Mouse (Mus musculus) olfactory bulb, adult 2 months (tissue): ENCODE measurements around the gene Inava. TPM values are rescaled to one million over a fixed set of nuclear protein-coding genes. Genes with fewer than 3 reads are reported as not detected.

Source experiments
- H3K27ac ChIP-seq: fragments of 200-500 bp; 2 replicates; pipeline ENCODE4 v1.5.1; 2012; ENCODE audit warnings: low read depth, low read length; ENCODE audit not compliant: insufficient read depth
- H3K4me1 ChIP-seq: fragments of 200-500 bp; 2 replicates; pipeline ENCODE4 v1.6.1; 2012; ENCODE audit warnings: low read length; ENCODE audit not compliant: control insufficient read depth, insufficient read depth
- H3K4me3 ChIP-seq: fragments of 200-500 bp; 2 replicates; pipeline ENCODE4 v1.5.1; 2012; ENCODE audit warnings: mild to moderate bottlenecking, low read depth, low read length, moderate library complexity; ENCODE audit not compliant: insufficient read depth
- CTCF ChIP-seq: fragments of 200-500 bp; IDR thresholded peaks from 2 replicates; pipeline ENCODE4 v1.5.1; 2012; ENCODE audit warnings: low read depth, mild to moderate bottlenecking, low read length, moderate library complexity; ENCODE audit not compliant: insufficient read depth
- POLR2A ChIP-seq: fragments of 200-500 bp; IDR thresholded peaks from 2 replicates; pipeline ENCODE4 v1.6.1; 2012; ENCODE audit warnings: mild to moderate bottlenecking, low read depth, low read length, moderate library complexity; ENCODE audit not compliant: insufficient read depth
- WGBS: fragments of 180-500 bp; shearing (Covaris S2); methylation state at CpG from one replicate; pipeline ENCODE4 v1.1.7; 2018; 5-methylcytosine and 5-hydroxymethylcytosine counted together
- polyA plus RNA-seq: library from polyadenylated mRNA; stranded (reverse); fragments of >200 nt; gene quantifications from 2 replicates; pipeline ENCODE4 v1.2.4, GENCODE M21; 2012; ENCODE audit warnings: low replicate concordance; ENCODE audit not compliant: missing spikeins, insufficient read depth, insufficient read length

Gene Inava
- polyA plus RNA-seq, 1 experiment, result not detected

GRCm38 (mm10) chr1:136255657-136256056 lies 21.6 kb upstream of the Inava start:
- TF ChIP-seq POLR2A (no peak), CTCF (no peak)
- Histone ChIP-seq H3K27ac (no peak overlapping the region), H3K4me3 (no peak overlapping the region), H3K4me1 (peaks cover 10% of the 10 kb centered on the region)
- WGBS, result 75% methylated on average over 8 of the region's 8 CpGs

- WGBS, result 68% methylated on average over 6 of the region's 6 CpGs
- H3K4me3 ChIP-seq, result no peak overlapping the region
- no peak overlapping the region for H3K27ac ChIP-seq
- peaks cover 7% of the 10 kb centered on the region for H3K4me1 ChIP-seq
- TF ChIP-seq CTCF (no peak), POLR2A (no peak)
Observed at GRCm38 (mm10) chr1:136255174-136255573, 21.1 kb upstream of the Inava start.

DNA sequence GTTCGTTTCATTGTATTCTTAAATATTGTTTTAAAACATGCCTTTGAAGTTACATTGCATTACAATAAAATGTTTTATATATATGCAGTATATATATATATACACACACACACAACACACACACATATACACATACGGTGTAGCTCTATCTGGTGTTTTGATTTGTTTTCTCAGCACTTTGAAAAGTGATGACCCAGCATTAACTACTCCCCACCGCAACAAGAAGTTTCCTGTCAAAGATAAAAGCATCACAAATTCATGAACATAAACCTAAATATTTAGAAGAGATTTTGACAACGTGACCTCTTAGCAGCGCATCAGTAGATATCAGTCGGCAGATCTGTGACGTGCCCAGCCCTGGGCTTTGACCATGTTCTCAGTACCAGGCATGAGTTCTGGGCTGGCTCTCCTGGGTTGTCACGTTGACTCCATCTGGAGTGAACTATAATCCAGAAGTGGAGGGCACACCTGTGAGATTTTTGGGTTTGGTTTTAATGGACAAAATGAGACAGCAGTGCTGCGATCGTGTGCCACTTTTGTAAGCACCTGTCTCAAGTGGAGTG lies 20.5 kb upstream of the Inava start:
- Histone ChIP-seq H3K4me3 (no peak overlapping the region), H3K4me1 (peaks cover 7% of the 10 kb centered on the region), H3K27ac (no peak overlapping the region)
- TF ChIP-seq CTCF (no peak), POLR2A (no peak)
- WGBS, result 93% methylated on average over 10 of the region's 10 CpGs

GRCm38 (mm10) chr1:136253472-136253871 lies 19.4 kb upstream of the Inava start:
- 60% methylated on average over 2 of the region's 2 CpGs for WGBS
- Histone ChIP-seq H3K4me3 (no peak overlapping the region), H3K27ac (no peak overlapping the region), H3K4me1 (peaks cover 8% of the 10 kb centered on the region)
- TF ChIP-seq CTCF (no peak), POLR2A (no peak)

- Histone ChIP-seq H3K4me1 (peaks cover 8% of the 10 kb centered on the region), H3K27ac (no peak overlapping the region), H3K4me3 (no peak overlapping the region)
- TF ChIP-seq POLR2A (no peak), CTCF (no peak)
- WGBS, result 18% methylated on average over 5 of the region's 5 CpGs
Observed at GRCm38 (mm10) chr1:136249662-136250061, 15.6 kb upstream of the Inava start.

GRCm38 (mm10) chr1:136247393-136247792 lies 13.3 kb upstream of the Inava start:
- 95% methylated on average over 5 of the region's 5 CpGs for WGBS
- Histone ChIP-seq H3K27ac (no peak overlapping the region), H3K4me3 (no peak overlapping the region), H3K4me1 (peaks cover 8% of the 10 kb centered on the region)
- no peak for TF ChIP-seq POLR2A
- TF ChIP-seq CTCF, result no peak

- Histone ChIP-seq H3K27ac (no peak overlapping the region), H3K4me3 (no peak overlapping the region), H3K4me1 (peaks cover 2% of the 10 kb centered on the region; the same call in 1 of the 2 replicates)
- TF ChIP-seq POLR2A (no peak), CTCF (no peak)
- 89% methylated on average over 5 of the region's 5 CpGs for WGBS
Observed at GRCm38 (mm10) chr1:136244469-136244868, 10.4 kb upstream of the Inava start.

- Histone ChIP-seq H3K27ac (no peak overlapping the region), H3K4me1 (no peaks in the 10 kb centered on the region), H3K4me3 (no peak overlapping the region)
- TF ChIP-seq CTCF, result no peak
- WGBS, result 81% methylated on average over 7 of the region's 7 CpGs
Observed at GRCm38 (mm10) chr1:136241801-136242200, 7.7 kb upstream of the Inava start.

- Histone ChIP-seq H3K4me1 (peaks cover 5% of the 10 kb centered on the region), H3K4me3 (no peak overlapping the region), H3K27ac (no peak overlapping the region)
- 77% methylated on average over 4 of the region's 4 CpGs for WGBS
- TF ChIP-seq CTCF (no peak), POLR2A (no peak)
Observed at GRCm38 (mm10) chr1:136238495-136238894, 4.4 kb upstream of the Inava start.

DNA sequence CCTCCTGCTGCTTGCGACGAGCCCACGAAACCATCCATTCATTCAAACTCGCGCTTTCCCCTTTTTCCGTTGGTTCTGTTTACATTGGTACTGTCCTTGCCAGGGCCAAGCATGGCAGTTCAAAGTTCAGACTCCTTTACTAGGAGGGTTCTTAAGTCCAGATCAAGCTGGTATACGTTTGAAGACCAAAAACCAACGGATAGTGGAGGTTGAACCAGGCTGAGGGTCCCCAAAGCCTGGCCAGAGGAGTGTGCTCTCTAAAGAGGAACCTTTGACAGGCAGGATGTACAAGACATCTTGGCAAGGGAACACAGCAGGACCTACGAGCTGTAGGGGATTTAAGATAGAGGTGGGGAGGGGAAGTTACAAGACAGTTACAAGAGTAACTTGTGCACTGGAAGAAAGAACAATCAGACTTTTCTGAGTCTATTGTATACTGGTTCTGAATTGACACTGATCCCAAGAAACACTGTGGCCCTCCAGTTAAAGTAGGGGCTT lies 580 bp upstream of the Inava start:
- peaks cover 6% of the 10 kb centered on the region for H3K4me1 ChIP-seq
- WGBS, result 17% methylated on average over 9 of the region's 9 CpGs
- peak overlapping the region; percentile 61 for H3K4me3 ChIP-seq
- H3K27ac ChIP-seq, result no peak overlapping the region
- TF ChIP-seq POLR2A (no peak), CTCF (no peak)
